Comparison of ENCODE assay signal across 9 mouse cellular contexts in the genomic region with DNA sequence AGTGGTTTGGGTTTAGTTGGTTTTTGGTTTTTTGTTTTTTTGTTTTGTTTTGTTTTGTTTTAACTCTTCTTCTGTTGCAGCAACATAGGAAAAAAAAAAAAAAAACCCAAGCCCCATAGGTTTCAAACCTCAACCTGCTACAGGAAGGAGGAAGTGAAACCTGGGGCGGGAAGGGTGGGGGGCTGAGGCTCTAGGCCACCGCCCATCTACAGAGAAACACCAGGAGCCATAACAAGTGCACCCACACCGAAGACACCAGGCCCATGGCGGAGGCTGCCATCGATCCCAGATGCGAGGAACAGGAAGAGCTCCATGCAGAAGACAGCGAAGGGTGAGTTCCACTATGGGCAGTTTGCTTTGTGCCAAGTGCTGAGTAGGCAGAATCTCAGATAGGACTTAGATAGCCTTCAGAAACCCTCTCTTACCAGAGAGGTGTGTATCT. TPM values are rescaled to one million over a fixed set of nuclear protein-coding genes. Genes with fewer than 3 reads are reported as not detected.
DNase-seq lines count a peak whose midpoint lies in the region; ATAC-seq and TF ChIP-seq lines count a peak whose summit lies in the region.
"Had no signal": no experiment of that assay in that cellular context is flagged by ENCODE, and none has a peak within 500 bp of the region (broad histone marks: within the 10 kb centered on the region; RNA-seq: fewer than 3 reads in every experiment).

Gene Lsp1 (plus strand): TSS at position 174 of the 442 bp plus-strand sequence.

- H3K4me2 ChIP-seq in hindbrain, embryonic 11.5 days (replicated peaks; ENCODE audit: low read depth, low read length) = no peak within 1 kb of the TSS
- H3K4me2 ChIP-seq in hindbrain, embryonic 16.5 days (ENCODE audit: low read length) = no peak within 1 kb of the TSS
- peak within 1 kb of the TSS; percentile 80 for H3K4me2 ChIP-seq in CH12.LX (ENCODE audit: insufficient read depth, low read depth, poor library complexity, severe bottlenecking)
- H3K4me2 ChIP-seq in intestine, embryonic 15.5 days (replicated peaks) = no peak within 1 kb of the TSS
- H3K4me2 ChIP-seq in forebrain, postnatal 0 days (ENCODE audit: low read depth) = no peak within 1 kb of the TSS

- no peaks in the 10 kb centered on the region for H3K27me3 ChIP-seq in hindbrain, embryonic 11.5 days (ENCODE audit: control insufficient read depth, insufficient read depth, low read length)
- no peaks in the 10 kb centered on the region for H3K27me3 ChIP-seq in hindbrain, embryonic 16.5 days (replicated peaks; ENCODE audit: control insufficient read depth, insufficient read depth, low read length)
- no peaks in the 10 kb centered on the region for H3K27me3 ChIP-seq in CH12.LX (replicated peaks)
- no peaks in the 10 kb centered on the region for H3K27me3 ChIP-seq in intestine, embryonic 15.5 days (replicated peaks)
- H3K27me3 ChIP-seq in forebrain, postnatal 0 days (ENCODE audit: insufficient read depth, low read length) = no peaks in the 10 kb centered on the region

- no peak for ATAC-seq in hindbrain, embryonic 11.5 days (ENCODE audit: low FRiP score)
- no peak for ATAC-seq in hindbrain, embryonic 16.5 days
- ATAC-seq in intestine, embryonic 15.5 days = no peak
- no peak for ATAC-seq in forebrain, postnatal 0 days

- H3K4me3 ChIP-seq in hindbrain, embryonic 11.5 days (ENCODE audit: low read depth, low read length) = no peak within 1 kb of the TSS
- H3K4me3 ChIP-seq in hindbrain, embryonic 16.5 days (ENCODE audit: low read length) = no peak within 1 kb of the TSS
- H3K4me3 ChIP-seq in CH12.LX (replicated peaks in 1 of 3; ENCODE audit: low read depth in 2 of 3, low read length in 2 of 3, poor library complexity in 1 of 3) = peak within 1 kb of the TSS; percentile 76 to 98 (median 76)
- H3K4me3 ChIP-seq in gastrocnemius, adult 2 months = peak within 1 kb of the TSS; percentile 55
- no peak within 1 kb of the TSS for H3K4me3 ChIP-seq in intestine, embryonic 15.5 days (replicated peaks)
- H3K4me3 ChIP-seq in forebrain, postnatal 0 days (ENCODE audit: low read depth, low read length) = no peak within 1 kb of the TSS

- H3K9ac ChIP-seq in hindbrain, embryonic 11.5 days (ENCODE audit: low read depth, low read length) = no peak within 1 kb of the TSS
- H3K9ac ChIP-seq in hindbrain, embryonic 16.5 days (ENCODE audit: low read depth, low read length) = no peak within 1 kb of the TSS
- peak within 1 kb of the TSS; percentile 62 for H3K9ac ChIP-seq in CH12.LX (ENCODE audit: insufficient read depth, low read depth)
- no peak within 1 kb of the TSS for H3K9ac ChIP-seq in intestine, embryonic 15.5 days
- H3K9ac ChIP-seq in forebrain, postnatal 0 days = no peak within 1 kb of the TSS

- no peak for TF ChIP-seq CTCF in CH12.LX (conservative IDR thresholded peaks at IDR 0.05 in 1 of 2, IDR thresholded peaks at IDR 0.05 in 1 of 2; ENCODE audit: low read depth in 2 of 2, low read length in 2 of 2)
- no peak for TF ChIP-seq CTCF in gastrocnemius, adult 2 months (IDR thresholded peaks at IDR 0.05)
- no peak for TF ChIP-seq CTCF in forebrain, postnatal 0 days (IDR thresholded peaks at IDR 0.05; ENCODE audit: low read depth)

- no peaks in the 10 kb centered on the region for H3K36me3 ChIP-seq in hindbrain, embryonic 11.5 days (ENCODE audit: control insufficient read depth, insufficient read depth, low read length)
- no peaks in the 10 kb centered on the region for H3K36me3 ChIP-seq in hindbrain, embryonic 16.5 days (ENCODE audit: control insufficient read depth, insufficient read depth, low read length)
- H3K36me3 ChIP-seq in CH12.LX (replicated peaks in 1 of 2; ENCODE audit: control insufficient read depth in 1 of 2, insufficient read depth in 1 of 2, low read length in 1 of 2) = peaks cover 12 to 30% of the 10 kb centered on the region in 2 experiments
- H3K36me3 ChIP-seq in intestine, embryonic 15.5 days = no peaks in the 10 kb centered on the region
- H3K36me3 ChIP-seq in forebrain, postnatal 0 days (ENCODE audit: insufficient read depth) = no peaks in the 10 kb centered on the region
- H3K36me3 ChIP-seq: G1E had no signal

- in situ Hi-C loops in CH12.LX (cut with MboI; ENCODE audit: low pct_ligation_motif_present, low pct_unique_long_range_greater_than_20kb, low sequenced_read_pairs) = loop anchor here (25.0 kb wide), 1 partner anchor 552 kb away; the partner anchor contains the start of gene Tspan32

- H3K9me3 ChIP-seq in hindbrain, embryonic 11.5 days (ENCODE audit: control insufficient read depth, low read length) = no peaks in the 10 kb centered on the region
- H3K9me3 ChIP-seq in hindbrain, embryonic 16.5 days (ENCODE audit: control insufficient read depth, low read length) = no peaks in the 10 kb centered on the region
- H3K9me3 ChIP-seq in CH12.LX (replicated peaks; ENCODE audit: low read length) = no peaks in the 10 kb centered on the region
- H3K9me3 ChIP-seq in intestine, embryonic 15.5 days = no peaks in the 10 kb centered on the region
- no peaks in the 10 kb centered on the region for H3K9me3 ChIP-seq in forebrain, postnatal 0 days (ENCODE audit: low read length)
- H3K9me3 ChIP-seq: G1E had no signal

- peak; percentile 97 for TF ChIP-seq EP300 in CH12.LX (IDR thresholded peaks at IDR 0.05; ENCODE audit: low read length)

- no peaks in the 10 kb centered on the region for H3K4me1 ChIP-seq in hindbrain, embryonic 11.5 days (replicated peaks; ENCODE audit: control insufficient read depth, insufficient read depth, low read length)
- peaks cover 8% of the 10 kb centered on the region for H3K4me1 ChIP-seq in hindbrain, embryonic 16.5 days (ENCODE audit: control insufficient read depth, insufficient read depth, low read depth, low read length)
- peaks cover 54 to 74% of the 10 kb centered on the region in 2 experiments for H3K4me1 ChIP-seq in CH12.LX (ENCODE audit: control insufficient read depth in 1 of 2, insufficient read depth in 2 of 2)
- H3K4me1 ChIP-seq in intestine, embryonic 15.5 days (replicated peaks) = peaks cover 17% of the 10 kb centered on the region
- H3K4me1 ChIP-seq in forebrain, postnatal 0 days (ENCODE audit: insufficient read depth) = peaks cover 13% of the 10 kb centered on the region; the same call in 1 of the 2 replicates

- 97% methylated on average over 7 of the region's 7 CpGs for WGBS in hindbrain, embryonic 11.5 days
- 94% methylated on average over 7 of the region's 7 CpGs for WGBS in hindbrain, embryonic 16.5 days
- WGBS in intestine, embryonic 15.5 days = 93% methylated on average over 7 of the region's 7 CpGs
- 95% methylated on average over 7 of the region's 7 CpGs for WGBS in forebrain, postnatal 0 days

- dilution Hi-C loops in CH12.LX (cut with MboI; ENCODE audit: extremely low pct_ligation_motif_present, extremely low pct_unique_long_range_greater_than_20kb, low sequenced_read_pairs) = no loop called here

- TF ChIP-seq POLR2A in CH12.LX (IDR thresholded peaks at IDR 0.05; ENCODE audit: low read depth, low read length) = peak; percentile 53; the same call in 1 of the 2 replicates

- DNase-seq in hindbrain, embryonic 11.5 days (ENCODE audit: low spot score) = no peak
- peak; percentile 84 for DNase-seq in CH12.LX (ENCODE audit: extremely low read depth)
- DNase-seq in gastrocnemius, adult 2 months = peak; percentile 29
- peak; percentile 27 for DNase-seq in skeletal muscle tissue, adult 2 months (ENCODE audit: low read depth, low spot score)
- no peak for DNase-seq in left cerebral cortex, adult 11 months (ENCODE audit: low spot score)
- DNase-seq in forebrain, postnatal 0 days = no peak

- H3K27ac ChIP-seq in hindbrain, embryonic 11.5 days (ENCODE audit: low read depth, low read length) = no peak within 1 kb of the TSS
- no peak within 1 kb of the TSS for H3K27ac ChIP-seq in hindbrain, embryonic 16.5 days (ENCODE audit: low read depth, low read length)
- peak within 1 kb of the TSS; percentile 92 for H3K27ac ChIP-seq in CH12.LX (ENCODE audit: insufficient read depth, low read depth)
- H3K27ac ChIP-seq in gastrocnemius, adult 2 months = peak within 1 kb of the TSS; percentile 93
- H3K27ac ChIP-seq in intestine, embryonic 15.5 days = no peak within 1 kb of the TSS; the same call in 1 of the 2 replicates
- H3K27ac ChIP-seq in forebrain, postnatal 0 days (ENCODE audit: low read depth, low read length) = no peak within 1 kb of the TSS

- peaks cover 44% of the 10 kb centered on the region for H3K79me2 ChIP-seq in CH12.LX (replicated peaks; ENCODE audit: control insufficient read depth, extremely low read depth, insufficient read depth, poor library complexity, severe bottlenecking)

- TF ChIP-seq RAD21 in CH12.LX (IDR thresholded peaks at IDR 0.05; ENCODE audit: low read depth, low read length) = no peak; the same call in 1 of the 2 replicates

- intact Hi-C loops in gastrocnemius, adult 2 months (cut with DNase I) = no loop called here

TF ChIP-seq in CH12.LX, 34 proteins besides CTCF, POLR2A, EP300 and RAD21 (continues in another document):
- TF ChIP-seq USF1 (IDR thresholded peaks at IDR 0.05; ENCODE audit: low read depth, low read length) (no peak), SMC3 (IDR thresholded peaks at IDR 0.05; ENCODE audit: low read depth, low read length) (no peak), ZMIZ1 (IDR thresholded peaks at IDR 0.05; ENCODE audit: low read depth, low read length) (no peak), MYC (IDR thresholded peaks at IDR 0.05; ENCODE audit: low read depth, low read length) (peak; percentile 42; the same call in 1 of the 2 replicates), CHD2 (IDR thresholded peaks at IDR 0.05; ENCODE audit: low read length) (peak; percentile 79), GABPA (IDR thresholded peaks at IDR 0.05; ENCODE audit: insufficient replicate concordance, low read depth, low read length) (no peak), PAX5 (IDR thresholded peaks at IDR 0.05; ENCODE audit: low read length) (no peak), ELF1 (IDR thresholded peaks at IDR 0.05; ENCODE audit: low read depth, low read length) (peak; percentile 68; the same call in 1 of the 2 replicates), JUND (conservative IDR thresholded peaks at IDR 0.05; ENCODE audit: low read depth, low read length) (peak; percentile 37; the same call in 1 of the 2 replicates), MAX (IDR thresholded peaks at IDR 0.05; ENCODE audit: low read length) (peak; percentile 21; the same call in 1 of the 2 replicates), UBTF (IDR thresholded peaks at IDR 0.05; ENCODE audit: low read depth, low read length) (no peak), HCFC1 (IDR thresholded peaks at IDR 0.05; ENCODE audit: low read depth, low read length) (peak; percentile 51)

RNA-seq across cellular contexts. Expression of gene Lsp1, which starts in this region (rescaled TPM):
- 16.1 and 18.7 TPM in 2 replicates for polyA plus RNA-seq in hindbrain, embryonic 11.5 days (2014; fragmentation: Nextera tagmentation; extraction: Ambion mirVana)
- polyA plus RNA-seq in hindbrain, embryonic 16.5 days (2015; fragmentation: Nextera tagmentation; extraction: Ambion mirVana) = 5.5 and 6.0 TPM in 2 replicates
- total RNA-seq in CH12.LX (2012; rRNA removed) (314 and 364 TPM in 2 replicates), CH12.LX (2014; rRNA removed) (367 and 377 TPM in 2 replicates)
- 715 and 732 TPM in 2 replicates for polyA plus RNA-seq in CH12.LX (2012; ENCODE audit: insufficient read length, low read depth)
- total RNA-seq in gastrocnemius, adult 2 months (2021) = 10 to 100 TPM; 25.8 to 47.3 TPM
- polyA plus RNA-seq in intestine, embryonic 15.5 days (2015; fragmentation: Nextera tagmentation; extraction: Ambion mirVana) = 130 and 145 TPM in 2 replicates
- 5.7 and 7.9 TPM in 2 replicates for total RNA-seq in forebrain, postnatal 0 days (2014; rRNA removed)
- polyA plus RNA-seq in forebrain, postnatal 0 days (2015; fragmentation: Nextera tagmentation; extraction: Ambion mirVana) = 5.5 and 6.4 TPM in 2 replicates

Comparison
In these comparisons a context has a peak if more than half of its experiments do, and no peak if none do; other contexts are left out.
1. RNA of gene Lsp1 (total RNA-seq): 314 to 377 TPM in CH12.LX; 25.8 to 47.3 TPM in gastrocnemius, adult 2 months and 5.7 to 7.9 TPM in forebrain, postnatal 0 days; every median in the first group is over 4 times any median in the second.
2. DNase-seq: peak in CH12.LX (single experiment), gastrocnemius, adult 2 months (single experiment) and skeletal muscle tissue, adult 2 months (single experiment); none in hindbrain, embryonic 11.5 days (single experiment), left cerebral cortex, adult 11 months (single experiment) and forebrain, postnatal 0 days (single experiment).
3. H3K27ac ChIP-seq: peak in CH12.LX (single experiment) and gastrocnemius, adult 2 months (single experiment); none in hindbrain, embryonic 11.5 days (single experiment), hindbrain, embryonic 16.5 days (single experiment), intestine, embryonic 15.5 days (single experiment) and forebrain, postnatal 0 days (single experiment).
4. H3K4me3 ChIP-seq: peak in CH12.LX (3 of 3) and gastrocnemius, adult 2 months (single experiment); none in hindbrain, embryonic 11.5 days (single experiment), hindbrain, embryonic 16.5 days (single experiment), intestine, embryonic 15.5 days (single experiment) and forebrain, postnatal 0 days (single experiment).